Mouse (Mus musculus): ENCODE measurements around the gene Vsig2.

Gene Vsig2

GRCm38 (mm10) chr9:37539170-37540025, at the start of gene Vsig2:
Gene Vsig2 (plus strand): TSS chr9:37539255.
- DNase-seq (ENCODE audit: low spot score) = no peak

- DNase-seq (ENCODE audit: low spot score) = peak; percentile 32
Observed at GRCm38 (mm10) chr9:37489446-37490120, 49.5 kb upstream of the Vsig2 start.

- no peak for DNase-seq (ENCODE audit: low spot score)
Observed at GRCm38 (mm10) chr9:37495761-37496160, 43.3 kb upstream of the Vsig2 start.

GRCm38 (mm10) chr9:37496325-37496724, 42.7 kb upstream of the Vsig2 start:
- DNase-seq (ENCODE audit: low spot score) = no peak

DNA sequence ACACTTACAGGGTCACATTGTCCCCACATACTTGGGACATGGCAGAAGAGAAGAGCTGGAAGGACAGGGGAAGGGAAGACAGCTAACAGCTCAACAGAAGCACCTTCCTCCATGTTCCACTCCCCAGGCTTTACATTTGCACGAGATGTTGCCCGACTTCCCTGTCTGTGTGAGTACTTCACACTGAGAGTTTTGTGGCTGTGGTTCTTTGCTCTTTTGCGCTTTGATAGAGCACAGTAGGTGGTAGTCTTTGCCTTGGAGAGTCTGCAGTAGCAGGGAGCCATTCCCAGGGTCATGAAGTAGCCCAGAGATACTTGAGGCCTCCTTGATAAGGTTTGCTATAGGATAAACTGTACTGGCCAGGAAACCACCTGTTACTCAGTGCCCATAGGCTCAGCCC, 38.9 kb upstream of the Vsig2 start:
- DNase-seq (ENCODE audit: low spot score) = no peak

GRCm38 (mm10) chr9:37501170-37501569, 37.9 kb upstream of the Vsig2 start:
- no peak for DNase-seq (ENCODE audit: low spot score)

DNA sequence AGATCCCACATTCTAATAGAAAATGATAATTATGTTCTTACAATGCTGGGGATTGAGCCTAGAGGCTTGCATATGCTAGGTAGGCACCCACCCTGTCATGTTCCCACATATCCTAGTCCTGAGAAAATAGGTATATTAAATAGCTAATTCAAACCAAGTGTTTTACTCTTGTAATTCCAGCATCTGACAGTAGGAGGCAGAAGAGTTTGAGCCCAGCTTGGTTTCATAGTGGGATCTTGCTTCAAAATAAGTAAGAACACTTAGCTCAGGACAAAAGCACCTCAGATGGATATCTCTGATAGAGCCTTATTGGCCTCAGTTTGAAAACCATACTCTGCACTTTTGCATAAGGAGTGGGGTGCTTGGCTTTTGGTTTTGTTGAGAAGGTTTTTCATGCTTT, 34.7 kb upstream of the Vsig2 start:
- no peak for DNase-seq (ENCODE audit: low spot score)

GRCm38 (mm10) chr9:37506023-37506422, 33.0 kb upstream of the Vsig2 start:
- no peak for DNase-seq (ENCODE audit: low spot score)

- DNase-seq (ENCODE audit: low spot score) = no peak
Observed at GRCm38 (mm10) chr9:37512097-37512496, 27.0 kb upstream of the Vsig2 start.

DNA sequence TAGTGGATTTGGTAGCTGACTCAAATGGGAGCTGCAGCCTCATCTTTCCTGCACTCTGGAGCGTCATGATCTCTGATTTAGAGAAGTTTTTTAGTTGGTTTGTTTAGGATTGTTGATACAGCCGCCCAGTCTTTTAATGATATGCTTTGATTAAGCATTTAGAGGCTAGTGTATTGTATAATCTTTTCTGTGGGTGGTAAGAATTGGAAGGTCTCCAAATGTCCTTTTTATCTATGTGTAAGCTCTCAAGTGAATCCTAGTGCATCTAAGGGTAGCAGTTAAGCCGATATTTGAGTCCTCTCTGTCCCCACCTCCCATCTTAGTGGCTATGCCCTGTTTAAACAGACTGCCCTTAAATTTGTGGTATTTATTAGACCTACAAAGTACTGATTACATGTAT, 24.6 kb upstream of the Vsig2 start:
- DNase-seq (ENCODE audit: low spot score) = no peak

DNA sequence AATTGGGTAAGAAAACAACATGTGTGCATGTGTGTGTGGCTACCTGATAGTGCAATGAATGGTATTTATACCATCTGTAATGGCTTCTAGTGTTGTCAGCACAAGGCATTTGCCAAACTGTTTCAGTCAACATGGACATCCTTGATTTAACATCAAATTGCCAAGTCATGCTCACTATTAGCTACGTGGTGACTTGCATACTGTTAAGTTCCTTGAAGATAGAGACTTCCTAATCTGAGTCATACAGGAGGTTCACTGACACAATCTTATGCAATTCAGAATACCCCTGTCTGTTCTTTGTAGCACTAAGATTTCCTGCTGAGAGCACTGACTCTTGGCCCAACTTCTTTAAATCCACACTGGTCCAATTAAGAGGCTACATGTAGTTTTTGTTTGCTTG, 21.6 kb upstream of the Vsig2 start:
- no peak for DNase-seq (ENCODE audit: low spot score)

DNA sequence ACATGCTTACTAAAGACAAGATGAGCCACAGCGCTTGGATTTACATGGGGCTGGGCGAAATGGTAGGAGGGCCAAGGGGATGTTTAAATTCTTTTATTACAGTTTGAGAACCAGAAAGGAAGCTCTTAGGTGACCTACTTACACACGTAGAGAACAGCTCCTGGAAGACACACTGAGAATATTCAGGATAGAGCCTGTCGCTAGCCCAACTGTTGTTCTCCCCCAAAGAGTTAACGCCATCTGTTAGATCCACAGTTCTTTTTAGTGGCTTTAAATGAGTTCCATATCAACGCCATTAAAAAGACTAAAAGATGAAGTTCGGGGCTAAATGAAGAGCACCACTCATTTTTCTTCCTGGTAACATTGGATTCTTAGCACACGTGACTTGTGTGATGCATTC, 20.1 kb upstream of the Vsig2 start:
- DNase-seq (ENCODE audit: low spot score) = no peak

DNA sequence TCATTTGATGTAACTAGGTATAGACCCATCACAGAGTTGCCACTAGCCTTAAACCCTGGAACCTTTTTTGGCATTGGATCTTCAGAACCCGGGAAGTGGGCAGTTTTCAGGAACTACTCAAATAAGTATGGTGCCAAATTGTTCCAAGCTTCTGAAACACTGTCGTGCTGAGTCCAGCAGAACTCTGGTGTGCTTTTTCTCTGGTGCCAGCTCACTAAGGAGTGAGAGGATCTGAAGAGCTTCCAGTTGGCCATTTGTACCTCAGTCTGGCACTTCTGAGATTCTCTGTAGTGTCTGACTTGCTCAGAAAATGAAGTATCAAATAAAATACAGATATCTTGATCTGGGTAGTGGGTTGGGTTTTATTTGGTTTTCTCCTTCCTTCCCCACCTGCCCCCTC, 19.1 kb upstream of the Vsig2 start:
- DNase-seq (ENCODE audit: low spot score) = no peak

- no peak for DNase-seq (ENCODE audit: low spot score)
Observed at GRCm38 (mm10) chr9:37525461-37525860, 13.6 kb upstream of the Vsig2 start.

GRCm38 (mm10) chr9:37526443-37527395, 12.3 kb upstream of the Vsig2 start:
- DNase-seq (ENCODE audit: low spot score) = no peak

DNA sequence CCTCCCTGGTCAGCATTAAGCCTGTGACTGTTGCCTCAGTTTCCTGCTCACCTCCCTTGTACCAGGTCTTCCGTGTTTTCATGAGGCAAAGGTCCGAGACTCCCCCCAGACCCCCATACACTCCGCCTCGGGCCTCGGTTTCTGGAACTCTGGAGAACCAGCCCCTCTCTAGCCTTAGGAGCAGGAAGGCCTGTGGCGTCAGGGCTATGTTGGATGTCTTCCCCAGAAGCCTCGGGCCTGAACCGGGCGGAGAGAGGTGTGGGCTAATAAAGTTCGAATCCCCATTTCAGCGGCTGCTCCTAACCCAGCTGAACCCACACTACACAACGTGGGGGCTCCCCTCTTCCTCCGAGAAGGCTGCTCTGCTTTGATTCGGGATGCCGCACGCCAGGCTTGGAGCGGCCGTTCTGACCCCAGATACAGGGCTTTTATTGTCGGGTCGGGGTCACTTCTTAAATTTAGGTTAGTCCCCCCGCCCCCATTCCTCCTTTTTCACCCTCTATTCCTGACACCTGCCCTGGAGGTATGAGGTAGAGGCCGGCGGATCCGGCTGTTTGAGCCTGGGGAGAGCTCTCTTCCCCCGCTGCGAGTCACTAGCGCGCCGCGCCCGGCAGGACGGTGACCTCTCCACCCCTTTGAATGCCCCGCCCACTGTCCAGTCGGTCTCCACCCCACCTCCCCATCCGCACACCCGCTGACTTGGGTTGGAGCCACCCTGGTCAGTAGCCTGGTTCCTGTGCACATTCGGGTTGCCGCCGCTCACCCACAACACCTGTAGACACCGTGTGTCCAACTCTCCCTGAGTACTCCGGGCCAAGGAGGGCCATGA, 11.4 kb upstream of the Vsig2 start, which contains the start of gene Esam:
TSS of gene Esam (plus strand) at position 683 of the 829 bp plus-strand sequence.
- DNase-seq (ENCODE audit: low spot score) = peak; percentile 56

DNA sequence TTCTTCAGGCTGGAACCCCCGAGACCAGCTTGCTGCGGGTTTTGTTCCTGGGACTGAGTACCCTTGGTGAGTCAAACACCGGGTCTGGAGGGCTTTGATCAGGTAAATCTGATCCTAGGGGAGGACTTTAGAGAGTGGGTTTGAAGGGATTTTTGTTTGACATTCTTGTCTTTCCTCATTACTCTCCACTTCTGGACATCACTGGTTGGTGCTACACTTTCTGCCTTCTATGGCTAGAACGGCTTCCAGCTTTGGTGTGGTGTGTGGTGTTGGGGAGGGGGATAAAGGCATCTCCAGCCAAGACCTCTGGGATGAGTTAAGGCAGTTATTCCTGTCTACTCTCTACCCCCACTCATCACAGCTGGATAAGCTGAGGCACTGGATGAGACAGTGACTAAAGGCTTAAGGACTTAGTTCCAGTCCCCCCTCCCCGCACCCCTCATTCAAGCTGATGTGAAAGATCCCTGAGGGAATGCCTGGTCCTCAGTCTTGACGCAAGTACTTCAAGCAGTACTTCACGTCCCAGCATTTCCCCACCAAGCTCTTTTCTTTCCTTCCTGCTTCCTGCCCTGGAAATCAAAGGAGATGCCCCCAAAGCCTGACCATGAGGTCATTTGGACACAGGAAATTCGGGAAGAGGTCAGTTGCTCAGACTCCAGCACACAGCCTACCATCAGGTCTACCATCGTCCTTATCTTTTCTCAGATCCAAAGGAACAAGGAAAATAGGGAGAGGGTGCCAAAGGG, 10.7 kb upstream of the Vsig2 start:
- DNase-seq (ENCODE audit: low spot score) = no peak

- peak; percentile 47 for DNase-seq (ENCODE audit: low spot score)
Observed at GRCm38 (mm10) chr9:37530031-37530887, 8.8 kb upstream of the Vsig2 start.

DNA sequence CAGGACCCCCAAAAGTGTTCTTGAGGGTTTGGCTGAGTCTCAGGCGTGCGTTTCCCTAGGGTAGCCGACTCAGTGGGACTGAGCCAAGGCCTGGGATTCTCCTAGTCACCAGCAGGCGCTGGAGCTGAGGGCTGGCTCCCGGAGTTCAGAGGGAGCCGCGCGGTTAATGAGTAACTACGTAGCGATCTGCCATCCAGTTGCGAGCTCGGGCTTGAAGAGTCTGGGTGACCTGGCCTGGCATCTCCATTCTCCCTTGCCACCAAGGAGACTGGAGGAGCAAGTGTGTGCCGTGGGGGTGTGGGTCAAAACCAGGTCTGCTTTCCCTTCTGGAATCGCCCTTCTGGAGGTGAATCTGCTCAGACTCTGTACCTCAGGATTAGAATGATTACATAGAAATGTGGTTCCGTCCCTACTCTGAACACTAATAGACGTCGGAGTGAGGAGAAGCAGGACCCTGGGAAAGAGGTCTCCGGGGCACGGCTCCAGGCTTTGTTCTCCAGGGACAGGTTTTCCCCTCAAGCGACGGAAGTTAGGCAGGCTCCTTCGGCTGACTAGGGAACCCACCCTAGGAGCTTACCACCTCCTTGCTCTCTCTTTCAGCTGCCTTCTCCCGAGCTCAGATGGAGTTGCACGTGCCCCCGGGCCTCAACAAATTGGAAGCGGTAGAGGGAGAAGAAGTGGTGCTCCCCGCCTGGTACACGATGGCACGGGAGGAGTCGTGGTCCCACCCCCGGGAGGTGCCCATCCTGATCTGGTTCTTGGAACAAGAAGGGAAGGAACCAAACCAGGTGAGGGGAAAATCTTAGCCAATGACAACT, 8.0 kb upstream of the Vsig2 start:
- no peak for DNase-seq (ENCODE audit: low spot score)
